Mouse (Mus musculus) embryonic facial prominence, embryonic 11.5 days (tissue): Measurements from ENCODE around the gene BC005537. TPM values are rescaled to one million over a fixed set of nuclear protein-coding genes. Genes with fewer than 3 reads are reported as not detected.

Source experiments
- ATAC-seq: fragments of 200-750 bp; cut with Nextera tagmentation; replicated peaks from 2 replicates; pipeline ENCODE4 v1.8.0; 2017; ENCODE audit warnings: low read depth; ENCODE audit not compliant: insufficient number of reproducible peaks, low FRiP score, low TSS enrichment
- DNase-seq: peaks from one replicate; pipeline ENCODE4 v3.0.0-alpha.2; 2015; ENCODE audit warnings: low spot score
- H3K27ac ChIP-seq: fragments of 300-500 bp; sonication (generic); replicated peaks from 2 replicates; pipeline ENCODE4 v1.5.1; 2014; ENCODE audit warnings: mild to moderate bottlenecking, low read depth, low read length, control low read depth
- H3K27me3 ChIP-seq: fragments of 300-500 bp; sonication (generic); 2 replicates; pipeline ENCODE4 v1.6.1; 2014; ENCODE audit warnings: mild to moderate bottlenecking, low read length, moderate library complexity, mixed read lengths; ENCODE audit not compliant: control insufficient read depth, insufficient read depth
- H3K36me3 ChIP-seq: fragments of 300-500 bp; sonication (generic); replicated peaks from 2 replicates; pipeline ENCODE4 v1.6.1; 2014; ENCODE audit warnings: low read depth, mild to moderate bottlenecking, low read length, moderate library complexity, mixed read lengths; ENCODE audit not compliant: control insufficient read depth, insufficient read depth
- H3K4me1 ChIP-seq: fragments of 300-500 bp; sonication (generic); 2 replicates; pipeline ENCODE4 v1.6.1; 2014; ENCODE audit warnings: low read length, mixed read lengths; ENCODE audit not compliant: control insufficient read depth, insufficient read depth
- H3K4me2 ChIP-seq: fragments of 300-500 bp; sonication (generic); 2 replicates; pipeline ENCODE4 v1.6.1; 2014; ENCODE audit warnings: low read depth, mild to moderate bottlenecking, control low read depth, low read length, moderate library complexity
- H3K4me3 ChIP-seq: fragments of 300-500 bp; sonication (generic); 2 replicates; pipeline ENCODE4 v1.5.1; 2014; ENCODE audit warnings: low read depth, low read length, control low read depth
- H3K9ac ChIP-seq: fragments of 300-500 bp; sonication (generic); replicated peaks from 2 replicates; pipeline ENCODE4 v1.6.1; 2014; ENCODE audit warnings: mild to moderate bottlenecking, control low read depth, low read length
- H3K9me3 ChIP-seq: fragments of 300-500 bp; sonication (generic); replicated peaks from 2 replicates; pipeline ENCODE4 v1.6.1; 2016; ENCODE audit warnings: mild to moderate bottlenecking, low read length, inconsistent platforms, mixed read lengths; ENCODE audit not compliant: control insufficient read depth
- WGBS: fragments of 180-500 bp; shearing (Covaris S2); extraction: QIAGEN DNeasy Blood & Tissue Kit; methylation state at CpG from one replicate; pipeline ENCODE4 v1.1.7; 2014; 5-methylcytosine and 5-hydroxymethylcytosine counted together
- polyA plus RNA-seq: library from polyadenylated mRNA; unstranded; fragments of >200 nt; fragmentation: Nextera tagmentation; extraction: Ambion mirVana; gene quantifications from 2 replicates; pipeline ENCODE4 v1.2.1, GENCODE M21; 2014

The BC005537 gene
- polyA plus RNA-seq, 1 experiment from 2014 or later, result 21.0 TPM

GRCm38 (mm10) chr13:24822663-24823343 is 21.3 kb downstream of the BC005537 start:
- Histone ChIP-seq H3K27ac (no peak overlapping the region), H3K4me1 (no peaks in the 10 kb centered on the region), H3K9me3 (no peaks in the 10 kb centered on the region), H3K4me2 (no peak overlapping the region), H3K27me3 (no peaks in the 10 kb centered on the region), H3K36me3 (no peaks in the 10 kb centered on the region), H3K9ac (no peak overlapping the region), H3K4me3 (no peak overlapping the region)
- 85% methylated on average over 16 of the region's 16 CpGs for WGBS
- ATAC-seq (no peak), DNase-seq (no peak)

GRCm38 (mm10) chr13:24824647-24825046 is 23.2 kb downstream of the BC005537 start:
- no peaks in the 10 kb centered on the region for H3K27me3 ChIP-seq
- DNase-seq (no peak), ATAC-seq (no peak)
- no peaks in the 10 kb centered on the region for H3K4me1 ChIP-seq
- H3K36me3 ChIP-seq, result no peaks in the 10 kb centered on the region
- H3K27ac ChIP-seq, result no peak overlapping the region
- 85% methylated on average over 4 of the region's 4 CpGs for WGBS
- no peaks in the 10 kb centered on the region for H3K9me3 ChIP-seq
- H3K4me3 ChIP-seq, result no peak overlapping the region
- H3K9ac ChIP-seq, result no peak overlapping the region
- H3K4me2 ChIP-seq, result no peak overlapping the region

GRCm38 (mm10) chr13:24825587-24825986 is 24.1 kb downstream of the BC005537 start:
- WGBS, result 89% methylated on average over 4 of the region's 4 CpGs
- Histone ChIP-seq H3K36me3 (no peaks in the 10 kb centered on the region), H3K4me3 (no peak overlapping the region), H3K27ac (no peak overlapping the region), H3K9ac (no peak overlapping the region), H3K4me1 (no peaks in the 10 kb centered on the region), H3K4me2 (no peak overlapping the region), H3K27me3 (no peaks in the 10 kb centered on the region), H3K9me3 (no peaks in the 10 kb centered on the region)
- ATAC-seq (no peak), DNase-seq (no peak)

- Histone ChIP-seq H3K4me2 (no peak overlapping the region), H3K4me3 (no peak overlapping the region), H3K36me3 (no peaks in the 10 kb centered on the region), H3K9ac (no peak overlapping the region), H3K9me3 (no peaks in the 10 kb centered on the region), H3K27me3 (no peaks in the 10 kb centered on the region), H3K27ac (no peak overlapping the region), H3K4me1 (no peaks in the 10 kb centered on the region)
- no peak for DNase-seq
- WGBS, result 84% methylated on average over 7 of the region's 7 CpGs
- ATAC-seq, result no peak
These were observed 24.7 kb downstream of the BC005537 start for GRCm38 (mm10) chr13:24826116-24826515.

- Histone ChIP-seq H3K4me1 (no peaks in the 10 kb centered on the region), H3K27me3 (no peaks in the 10 kb centered on the region), H3K36me3 (no peaks in the 10 kb centered on the region), H3K27ac (no peak overlapping the region), H3K4me3 (peak overlapping the region; percentile 93), H3K4me2 (peak overlapping the region; percentile 52), H3K9ac (peak overlapping the region; percentile 67), H3K9me3 (no peaks in the 10 kb centered on the region)
- ATAC-seq (no peak), DNase-seq (peak; percentile 22)
- 4% methylated on average over 20 of the region's 20 CpGs for WGBS
These were observed 29.4 kb downstream of the BC005537 start for GRCm38 (mm10) chr13:24830756-24831352.

- Histone ChIP-seq H3K27ac (peak within 1 kb of the TSS; percentile 87), H3K36me3 (no peaks in the 10 kb centered on the region; the same call in 1 of the 2 replicates), H3K9me3 (no peaks in the 10 kb centered on the region), H3K27me3 (no peaks in the 10 kb centered on the region), H3K9ac (peak within 1 kb of the TSS; percentile 94), H3K4me1 (no peaks in the 10 kb centered on the region), H3K4me3 (peak within 1 kb of the TSS; percentile 93), H3K4me2 (peak within 1 kb of the TSS; percentile 52)
- ATAC-seq, result peak; percentile 96
- WGBS, result under 1% methylated on average over 86 of the region's 90 CpGs
- peak; percentile 98 for DNase-seq
These were observed 30.1 kb downstream of the BC005537 start, which contains the start of the genes Acot13 and Tdp2 for GRCm38 (mm10) chr13:24831353-24832130. Gene Acot13, minus strand, starts transcription at chr13:24831540. Gene Tdp2, plus strand, starts transcription at chr13:24831679.

- Histone ChIP-seq H3K4me2 (peak overlapping the region; percentile 52), H3K4me3 (peak overlapping the region; percentile 93), H3K27me3 (no peaks in the 10 kb centered on the region), H3K4me1 (no peaks in the 10 kb centered on the region), H3K36me3 (no peaks in the 10 kb centered on the region; the same call in 1 of the 2 replicates), H3K9me3 (no peaks in the 10 kb centered on the region), H3K9ac (peak overlapping the region; percentile 94), H3K27ac (peak overlapping the region; percentile 87)
- 5% methylated on average over 21 of the region's 21 CpGs for WGBS
- DNase-seq (no peak), ATAC-seq (no peak)
These were observed 30.8 kb downstream of the BC005537 start for GRCm38 (mm10) chr13:24832131-24832810.
